Mouse (Mus musculus): ENCODE measurements around the gene Olfr554.
A peak's percentile ranks its signal among the peaks of the same experiment; 100 is the strongest.
"Not testable (repeated sequence)": the region's sequence is repeated elsewhere in the genome, so short reads cannot be mapped to it uniquely, and the experiment has no call there.

Olfr554 gene

DNA sequence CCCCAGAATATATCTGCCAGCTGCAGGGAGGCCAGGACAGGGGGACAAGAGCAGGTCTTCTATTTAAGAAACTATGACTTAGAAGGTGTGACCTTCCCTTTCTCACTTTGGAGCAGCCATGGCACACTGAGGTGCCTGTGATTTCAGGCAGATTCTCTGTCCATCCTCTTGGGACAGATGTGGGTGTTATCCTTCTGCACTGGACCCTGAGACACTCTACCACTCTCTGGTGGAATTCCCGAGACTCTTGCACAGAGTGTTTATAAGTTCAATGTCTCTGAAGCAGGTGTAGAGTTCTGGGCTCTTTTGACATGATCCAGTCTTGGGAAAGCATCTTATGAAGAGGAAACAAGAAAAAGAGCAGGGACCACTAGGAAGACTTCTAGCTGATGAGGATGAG lies at the start of gene Olfr554:
Olfr554 (plus strand) TSS at position 301 of the 400 bp plus-strand sequence.
- DNase-seq (ENCODE audit: low read depth): no peak

DNA sequence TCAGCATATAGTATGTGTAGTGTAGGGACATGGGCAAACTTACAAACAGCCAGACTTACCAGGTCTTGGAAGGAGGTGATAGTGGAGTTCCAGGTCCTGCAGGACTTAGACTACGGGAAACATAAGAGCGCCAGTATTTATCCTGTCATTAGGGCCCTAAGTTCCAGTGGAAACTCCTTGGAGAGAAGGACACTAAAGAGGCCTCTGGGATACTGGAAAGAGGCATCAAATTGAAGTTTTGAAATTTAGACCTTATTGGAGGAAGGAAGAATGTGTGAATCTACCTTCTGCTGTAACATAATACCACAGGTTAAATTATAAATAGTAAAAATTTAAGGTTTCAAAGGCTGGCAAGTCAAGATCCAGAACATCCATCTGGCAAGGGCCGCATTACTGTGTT lies 46.4 kb upstream of the Olfr554 start, which contains the start of gene Olfr551:
Olfr551 (minus strand) TSS at position 101 of the 400 bp plus-strand sequence.
- no peak for DNase-seq (ENCODE audit: low read depth)

DNA sequence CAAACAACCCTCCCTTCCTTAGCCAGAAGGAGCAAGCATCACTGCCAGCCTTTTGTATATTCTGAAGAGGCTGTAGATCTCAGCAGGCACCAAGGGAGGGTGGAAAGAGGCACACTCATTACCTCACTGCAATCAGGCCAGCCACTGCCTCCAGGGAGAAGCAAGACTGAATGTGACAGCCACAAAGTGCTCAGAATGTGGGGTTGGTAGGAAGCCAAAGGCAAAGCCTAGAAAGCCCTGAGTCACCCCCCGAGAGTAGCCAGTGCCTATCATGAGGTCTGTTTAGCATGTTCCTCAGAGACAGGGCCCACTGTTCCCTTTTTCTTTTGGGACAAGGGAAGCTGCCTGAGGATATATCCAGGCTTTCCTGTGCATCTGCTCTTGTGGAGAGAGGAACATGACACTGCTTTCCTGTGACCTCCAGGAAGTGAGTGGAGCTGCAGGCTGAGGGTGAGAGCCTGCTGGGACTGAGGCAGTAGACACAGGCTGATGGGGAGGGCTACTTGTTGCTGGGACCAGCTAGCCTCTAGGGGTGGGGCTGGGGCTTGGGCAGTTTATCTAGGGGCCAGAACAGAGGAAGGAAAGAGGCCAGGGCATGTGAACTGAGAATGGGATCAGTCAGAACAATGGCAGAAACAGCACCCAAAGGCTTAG lies 40.7 kb upstream of the Olfr554 start, which contains the start of gene Olfr552:
Olfr552 (plus strand) TSS at position 393 of the 654 bp plus-strand sequence.
- DNase-seq (ENCODE audit: low read depth): no peak

DNA sequence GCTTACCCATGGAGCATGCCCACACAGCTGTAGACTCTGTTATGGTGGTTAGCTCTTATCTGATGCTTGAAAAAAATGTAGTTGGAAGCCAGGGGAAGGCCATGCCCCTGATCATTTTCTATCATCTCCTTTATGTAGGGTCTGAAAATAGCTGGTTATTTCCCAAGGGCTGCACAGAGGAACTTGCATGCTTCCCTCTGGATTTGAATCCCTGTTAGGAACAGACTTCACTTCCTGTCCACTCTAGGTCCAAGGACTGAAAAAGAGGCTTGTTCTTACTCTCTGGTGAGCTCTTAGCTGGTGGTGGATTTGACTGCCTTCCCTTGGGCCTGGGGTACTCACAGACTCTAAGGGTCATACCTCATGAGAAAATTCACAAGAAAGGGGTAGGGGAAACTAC lies 20.1 kb upstream of the Olfr554 start, which contains the start of gene Olfr553:
Olfr553 (minus strand) TSS at position 101 of the 400 bp plus-strand sequence.
- DNase-seq (ENCODE audit: low read depth): no peak

DNA sequence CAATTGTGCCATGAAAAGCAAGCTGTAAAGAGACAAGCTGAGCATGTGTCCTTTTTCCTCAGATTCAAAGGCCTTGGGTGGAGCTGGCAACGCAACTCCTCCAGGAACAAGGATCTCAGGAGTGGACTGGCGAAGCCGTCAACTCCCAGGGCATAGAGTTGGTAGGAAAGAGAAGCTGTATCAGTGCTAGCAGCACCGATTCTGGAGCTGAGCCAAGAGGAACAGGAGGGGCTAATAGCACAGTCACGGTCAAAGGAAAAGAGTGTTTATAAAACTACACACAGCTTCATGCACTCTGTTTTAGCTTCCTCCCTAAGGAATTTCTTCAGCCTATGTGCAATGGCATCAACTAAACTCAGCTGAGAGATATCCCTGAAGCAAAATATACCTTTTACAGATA lies 18.6 kb upstream of the Olfr554 start:
- no peak for DNase-seq (ENCODE audit: low read depth)

DNA sequence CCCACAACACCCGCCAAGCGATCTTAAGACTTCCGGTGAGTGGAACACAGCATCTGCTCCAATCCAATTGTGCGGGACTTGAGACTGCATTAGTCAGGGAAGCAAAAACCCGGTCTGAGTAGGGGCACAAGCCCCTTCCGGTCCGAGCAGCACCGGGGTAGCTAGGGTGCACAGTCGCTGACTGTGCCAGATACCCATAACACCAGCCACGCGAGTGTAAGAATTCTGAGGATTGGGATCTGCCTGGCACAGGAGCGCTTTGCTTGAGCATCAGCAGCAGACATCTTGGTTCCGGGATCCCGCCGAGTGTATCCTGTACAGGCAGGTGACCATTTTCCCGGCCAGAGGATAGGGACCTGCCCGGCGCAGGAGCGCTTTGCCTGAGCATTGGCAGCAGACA lies 17.9 kb upstream of the Olfr554 start:
- not testable (repeated sequence) for DNase-seq (ENCODE audit: low read depth)

DNA sequence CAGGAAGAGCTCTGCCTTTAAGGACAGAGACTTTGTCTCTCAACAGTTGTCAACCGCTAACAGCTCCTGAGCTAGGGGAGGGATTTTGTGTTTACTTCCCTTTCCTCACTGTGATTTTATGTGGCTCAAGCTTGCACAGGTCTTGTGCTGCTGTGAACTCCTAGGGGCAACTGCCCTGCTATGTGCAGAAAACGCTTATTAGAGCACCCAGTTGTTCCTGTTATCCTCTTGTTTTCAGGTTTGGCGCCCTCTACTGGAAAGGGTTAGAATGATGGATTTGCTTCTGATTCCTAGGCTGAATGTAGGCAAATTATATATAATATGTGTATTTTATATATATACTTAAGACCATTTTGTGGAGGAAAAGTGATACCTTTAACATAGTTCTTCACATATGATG lies 1.6 kb upstream of the Olfr554 start:
- DNase-seq (ENCODE audit: low read depth): peak; percentile 85

DNA sequence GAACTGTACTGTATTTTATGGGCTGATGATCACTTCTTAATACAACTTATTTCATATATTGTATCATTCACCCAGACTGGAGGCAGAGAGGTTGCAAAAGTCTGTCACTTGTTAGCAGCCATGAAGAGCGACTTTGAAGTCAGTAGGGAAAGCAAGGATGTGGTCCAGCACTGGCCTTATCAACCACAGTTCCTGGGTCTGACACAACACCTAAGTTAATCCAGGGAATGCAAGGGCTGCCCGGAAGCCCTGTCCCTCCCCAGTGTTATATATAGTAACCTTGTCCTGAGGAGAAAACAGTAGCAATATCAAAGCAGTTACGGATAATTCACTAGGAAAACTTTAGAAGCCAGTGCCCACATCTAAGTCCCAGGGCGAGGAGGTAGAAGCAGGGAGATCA lies 6.7 kb downstream of the Olfr554 start:
- DNase-seq (ENCODE audit: low read depth): not testable (repeated sequence)

DNA sequence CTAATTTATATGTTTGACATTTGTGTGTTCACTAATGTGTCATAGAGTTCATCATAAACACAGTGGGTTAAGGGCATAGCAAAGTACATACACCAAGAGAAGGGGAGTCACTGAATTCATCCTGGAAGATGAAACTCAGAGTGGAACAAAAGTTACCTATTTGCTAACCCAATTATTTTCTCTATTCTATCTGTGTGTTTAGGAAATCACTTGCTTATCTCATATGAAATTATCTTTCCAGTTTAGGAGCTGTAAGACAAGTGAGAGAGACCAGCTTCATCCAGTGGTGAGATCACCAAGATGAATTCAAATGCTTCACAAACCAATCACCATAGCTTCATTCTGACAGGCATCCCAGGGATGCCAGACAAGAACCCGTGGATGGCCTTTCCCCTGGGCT lies 20.3 kb downstream of the Olfr554 start, which contains the start of gene Olfr555:
Olfr555 (plus strand) TSS at position 301 of the 400 bp plus-strand sequence.
- no peak for DNase-seq (ENCODE audit: low read depth)

DNA sequence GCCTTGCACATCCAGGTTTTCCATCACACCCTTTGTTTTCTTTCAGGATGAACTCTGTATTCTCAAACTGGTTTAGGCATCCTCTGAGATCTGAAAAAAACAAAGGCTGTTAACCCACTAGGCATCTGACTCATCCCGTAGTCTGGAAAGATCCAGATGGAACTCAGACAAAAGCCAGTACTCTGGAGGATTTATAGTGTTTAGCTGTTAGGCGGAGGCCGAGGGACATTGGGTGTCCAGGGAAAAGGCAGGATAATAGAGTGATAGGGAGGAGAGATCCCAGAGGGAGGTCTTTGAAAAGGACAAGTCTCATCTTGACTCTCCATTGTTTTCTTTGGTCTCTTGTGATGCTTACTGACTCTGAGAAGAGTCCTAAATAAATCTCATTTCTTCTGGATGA lies 26.4 kb downstream of the Olfr554 start, which contains the start of gene Olfr556:
Olfr556 (plus strand) TSS at position 301 of the 400 bp plus-strand sequence.
- no peak for DNase-seq (ENCODE audit: low read depth)

DNA sequence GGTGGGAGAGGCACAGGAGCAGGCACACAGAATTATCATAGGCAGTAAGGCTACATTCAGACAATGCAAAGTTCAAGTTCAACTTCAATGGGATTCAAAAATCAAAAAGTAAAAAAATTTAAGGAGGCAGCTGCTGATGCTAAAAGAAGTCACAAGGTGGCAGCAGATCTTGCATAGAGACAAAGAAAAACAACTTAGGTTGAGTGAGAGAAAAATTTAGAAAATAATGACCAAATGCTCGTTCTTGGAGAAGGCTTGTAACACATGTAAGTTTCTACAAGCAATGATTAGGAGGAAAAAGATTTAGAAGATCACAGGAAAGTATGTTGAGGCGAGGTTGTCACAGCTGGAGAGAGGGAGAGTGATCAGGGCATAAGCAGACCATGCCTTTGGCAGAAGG lies 27.1 kb downstream of the Olfr554 start:
- DNase-seq (ENCODE audit: low read depth): peak; percentile 31

DNA sequence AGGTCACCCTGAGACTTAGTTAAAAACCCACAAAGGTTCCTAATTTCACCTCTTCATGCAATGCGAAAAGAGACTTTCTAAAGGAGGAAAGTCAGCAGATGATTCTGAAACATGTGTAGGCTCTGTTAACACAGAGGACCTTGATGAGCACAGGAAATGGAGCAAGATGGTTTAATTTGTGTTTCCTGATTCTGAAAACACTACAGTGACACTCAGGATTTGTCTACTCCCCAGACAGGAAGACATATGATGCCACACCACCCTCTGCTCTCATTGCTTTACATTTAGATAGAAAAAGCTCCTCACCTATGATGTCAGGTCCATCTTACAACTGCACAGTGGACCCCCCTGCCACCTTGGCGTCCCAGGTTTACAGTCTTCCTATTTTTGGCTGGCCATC lies 38.0 kb downstream of the Olfr554 start:
- no peak for DNase-seq (ENCODE audit: low read depth)

DNA sequence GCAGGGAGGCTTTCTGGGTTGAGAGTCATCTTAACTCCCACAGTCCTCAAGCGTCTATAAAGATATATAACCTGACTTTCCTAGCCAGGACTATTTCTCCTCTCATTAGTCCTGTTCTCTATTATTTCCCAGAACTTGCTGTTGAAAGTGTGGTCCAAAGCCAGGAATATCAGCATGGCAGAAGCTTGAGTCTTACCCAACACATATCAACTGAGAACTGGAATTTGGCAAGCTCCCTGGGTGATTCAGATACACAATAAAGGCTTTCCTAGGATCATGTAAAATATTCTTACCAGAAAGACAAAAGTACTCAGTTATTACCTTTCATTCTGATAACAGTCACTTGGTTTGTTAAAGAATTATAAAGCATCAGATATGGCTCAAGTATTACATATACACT lies 43.7 kb downstream of the Olfr554 start:
- DNase-seq (ENCODE audit: low read depth): no peak

DNA sequence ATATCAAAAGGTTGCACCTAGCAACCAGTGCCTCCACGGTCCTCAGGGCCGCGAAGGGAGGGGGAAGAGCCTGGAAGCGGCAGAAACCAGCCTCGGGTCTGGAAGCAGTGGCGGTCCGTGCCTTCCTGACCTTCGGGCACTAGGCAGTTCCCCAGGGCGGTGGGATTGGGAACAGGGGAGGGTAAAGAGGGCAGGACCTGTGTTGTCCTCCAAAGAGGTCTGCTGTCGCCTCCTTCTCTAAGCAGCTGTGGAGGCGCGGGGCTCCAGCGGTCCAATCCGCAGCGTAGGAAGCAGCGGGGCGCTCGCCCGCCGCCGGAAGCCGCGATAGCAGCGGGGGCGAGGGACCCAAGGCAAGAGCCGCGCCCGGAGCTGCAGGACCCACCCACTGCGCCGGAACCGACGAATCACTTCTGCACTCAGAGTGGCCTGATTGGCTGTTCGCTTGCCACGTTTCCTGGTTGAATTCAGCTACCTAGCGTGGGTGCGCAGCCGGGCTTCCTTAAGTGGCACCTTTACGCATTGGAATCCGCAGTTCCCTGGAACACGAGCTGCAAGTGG lies 48.8 kb downstream of the Olfr554 start, which contains the start of gene Trim68:
Trim68 (minus strand) TSS at position 384 of the 558 bp plus-strand sequence.
- DNase-seq (ENCODE audit: low read depth): peak; percentile 95

Data from induced T-regulatory cell, adult 2 months (primary cell).